Mouse (Mus musculus) CD4-positive helper T cell, adult 2 months (primary cell): ENCODE data around the gene Apom.
"Not testable (repeated sequence)": the region's sequence is repeated elsewhere in the genome, so short reads cannot be mapped to it uniquely, and the experiment has no call there.

ENCODE experiments used
- DNase-seq: peaks from one replicate; pipeline ENCODE4 v3.0.0-alpha.2; 2012; ENCODE audit warnings: low read depth, missing footprints, low spot score

The Apom gene

GRCm38 (mm10) chr17:35127017-35127416 is 4.8 kb downstream of the Apom start:
- no peak for DNase-seq

- peak; percentile 87 for DNase-seq
Observed at GRCm38 (mm10) chr17:35126206-35126611, 5.6 kb downstream of the Apom start, which contains the start of gene D17H6S53E. Gene D17H6S53E (plus strand): TSS chr17:35126373.

GRCm38 (mm10) chr17:35125578-35125977 is 6.3 kb downstream of the Apom start:
- no peak for DNase-seq

GRCm38 (mm10) chr17:35125081-35125480 is 6.8 kb downstream of the Apom start:
- DNase-seq = no peak

GRCm38 (mm10) chr17:35124261-35124896 is 7.5 kb downstream of the Apom start:
- not testable (repeated sequence) for DNase-seq

GRCm38 (mm10) chr17:35123287-35123686 is 8.6 kb downstream of the Apom start:
- not testable (repeated sequence) for DNase-seq

- peak; percentile 77 for DNase-seq
Observed at GRCm38 (mm10) chr17:35121871-35122303, 10.0 kb downstream of the Apom start, which contains the start of gene Csnk2b. Gene Csnk2b (minus strand): TSS chr17:35122053.

GRCm38 (mm10) chr17:35121143-35121799 is 10.6 kb downstream of the Apom start, which contains the start of gene Gpank1:
Gene Gpank1 (plus strand): TSS chr17:35121455.
- peak; percentile 99 for DNase-seq

- DNase-seq = no peak
Observed at GRCm38 (mm10) chr17:35120745-35121142, 11.1 kb downstream of the Apom start.

- peak; percentile 59 for DNase-seq
Observed at GRCm38 (mm10) chr17:35115046-35116019, 16.5 kb downstream of the Apom start, which contains the start of gene Ly6g5b. Gene Ly6g5b (minus strand): TSS chr17:35115428.

GRCm38 (mm10) chr17:35111774-35112173 is 20.1 kb downstream of the Apom start:
- no peak for DNase-seq

GRCm38 (mm10) chr17:35108097-35108496 is 23.8 kb downstream of the Apom start, which contains the start of gene Ly6g5c:
Gene Ly6g5c (plus strand): TSS chr17:35108279.
- no peak for DNase-seq

GRCm38 (mm10) chr17:35106522-35106921 is 25.3 kb downstream of the Apom start:
- DNase-seq = no peak

- peak; percentile 39 for DNase-seq
Observed at GRCm38 (mm10) chr17:35105740-35106389, 26.0 kb downstream of the Apom start.

GRCm38 (mm10) chr17:35104754-35105153 is 27.1 kb downstream of the Apom start:
- DNase-seq = no peak

GRCm38 (mm10) chr17:35104079-35104478 is 27.8 kb downstream of the Apom start:
- no peak for DNase-seq

- DNase-seq = no peak
Observed at GRCm38 (mm10) chr17:35103221-35103690, 28.6 kb downstream of the Apom start.

- DNase-seq = no peak
Observed at GRCm38 (mm10) chr17:35102299-35102698, 29.6 kb downstream of the Apom start.

GRCm38 (mm10) chr17:35101161-35101560 is 30.7 kb downstream of the Apom start:
- no peak for DNase-seq

GRCm38 (mm10) chr17:35100196-35100765 is 31.6 kb downstream of the Apom start:
- DNase-seq = no peak
